Mouse (Mus musculus): ENCODE results near the gene Slc51a. TPM values are rescaled to one million over a fixed set of nuclear protein-coding genes. Genes with fewer than 3 reads are reported as not detected.

Slc51a gene
- polyA plus RNA-seq, 1 experiment from 2014 or later = 0.20 TPM

- H3K36me3 ChIP-seq (ENCODE audit: inconsistent target) = no peaks in the 10 kb centered on the region
- H3K4me3 ChIP-seq (ENCODE audit: inconsistent target) = no peak overlapping the region
- no peak overlapping the region for H3K27ac ChIP-seq
- 93% methylated on average over 6 of the region's 6 CpGs for WGBS (ENCODE audit: missing documents)
- H3K79me2 ChIP-seq (ENCODE audit: inconsistent target) = no peaks in the 10 kb centered on the region
Observed at GRCm38 (mm10) chr16:32513948-32514347, 26.3 kb upstream of the Slc51a start.

GRCm38 (mm10) chr16:32513401-32513800, 25.7 kb upstream of the Slc51a start:
- H3K27ac ChIP-seq = no peak overlapping the region
- H3K4me3 ChIP-seq (ENCODE audit: inconsistent target) = no peak overlapping the region
- 98% methylated on average over 5 of the region's 6 CpGs for WGBS (ENCODE audit: missing documents)
- H3K79me2 ChIP-seq (ENCODE audit: inconsistent target) = no peaks in the 10 kb centered on the region
- no peaks in the 10 kb centered on the region for H3K36me3 ChIP-seq (ENCODE audit: inconsistent target)

GRCm38 (mm10) chr16:32512921-32513320, 25.2 kb upstream of the Slc51a start:
- Histone ChIP-seq H3K79me2 (ENCODE audit: inconsistent target) (no peaks in the 10 kb centered on the region), H3K36me3 (ENCODE audit: inconsistent target) (no peaks in the 10 kb centered on the region), H3K27ac (no peak overlapping the region), H3K4me3 (ENCODE audit: inconsistent target) (no peak overlapping the region)
- WGBS (ENCODE audit: missing documents) = 93% methylated on average over 3 of the region's 3 CpGs

GRCm38 (mm10) chr16:32511827-32512490, 24.3 kb upstream of the Slc51a start:
- Histone ChIP-seq H3K4me3 (ENCODE audit: inconsistent target) (no peak overlapping the region), H3K79me2 (ENCODE audit: inconsistent target) (no peaks in the 10 kb centered on the region), H3K27ac (no peak overlapping the region), H3K36me3 (ENCODE audit: inconsistent target) (no peaks in the 10 kb centered on the region)
- WGBS (ENCODE audit: missing documents) = 97% methylated on average over 8 of the region's 8 CpGs

- Histone ChIP-seq H3K79me2 (ENCODE audit: inconsistent target) (no peaks in the 10 kb centered on the region), H3K4me3 (ENCODE audit: inconsistent target) (no peak overlapping the region), H3K36me3 (ENCODE audit: inconsistent target) (no peaks in the 10 kb centered on the region), H3K27ac (no peak overlapping the region)
- WGBS (ENCODE audit: missing documents) = 94% methylated on average over 3 of the region's 3 CpGs
Observed at GRCm38 (mm10) chr16:32511338-32511734, 23.7 kb upstream of the Slc51a start.

- 85% methylated on average over 14 of the region's 18 CpGs for WGBS (ENCODE audit: missing documents)
- Histone ChIP-seq H3K79me2 (ENCODE audit: inconsistent target) (no peaks in the 10 kb centered on the region), H3K27ac (no peak overlapping the region), H3K4me3 (ENCODE audit: inconsistent target) (no peak overlapping the region), H3K36me3 (ENCODE audit: inconsistent target) (no peaks in the 10 kb centered on the region)
Observed at GRCm38 (mm10) chr16:32510399-32511337, 23.0 kb upstream of the Slc51a start.

- no peaks in the 10 kb centered on the region for H3K79me2 ChIP-seq (ENCODE audit: inconsistent target)
- H3K27ac ChIP-seq = no peak overlapping the region
- 80% methylated on average over 9 of the region's 9 CpGs for WGBS (ENCODE audit: missing documents)
- H3K36me3 ChIP-seq (ENCODE audit: inconsistent target) = no peaks in the 10 kb centered on the region
- no peak overlapping the region for H3K4me3 ChIP-seq (ENCODE audit: inconsistent target)
Observed at GRCm38 (mm10) chr16:32509066-32509942, 21.6 kb upstream of the Slc51a start.

GRCm38 (mm10) chr16:32508506-32509065, 20.9 kb upstream of the Slc51a start:
- no peaks in the 10 kb centered on the region for H3K36me3 ChIP-seq (ENCODE audit: inconsistent target)
- no peak overlapping the region for H3K4me3 ChIP-seq (ENCODE audit: inconsistent target)
- H3K79me2 ChIP-seq (ENCODE audit: inconsistent target) = no peaks in the 10 kb centered on the region
- H3K27ac ChIP-seq = no peak overlapping the region
- 96% methylated on average over 3 of the region's 3 CpGs for WGBS (ENCODE audit: missing documents)

GRCm38 (mm10) chr16:32508035-32508434, 20.4 kb upstream of the Slc51a start:
- WGBS (ENCODE audit: missing documents) = 96% methylated on average over 5 of the region's 5 CpGs
- H3K4me3 ChIP-seq (ENCODE audit: inconsistent target) = no peak overlapping the region
- no peaks in the 10 kb centered on the region for H3K36me3 ChIP-seq (ENCODE audit: inconsistent target)
- H3K79me2 ChIP-seq (ENCODE audit: inconsistent target) = no peaks in the 10 kb centered on the region
- no peak overlapping the region for H3K27ac ChIP-seq

GRCm38 (mm10) chr16:32507407-32507806, 19.7 kb upstream of the Slc51a start:
- Histone ChIP-seq H3K36me3 (ENCODE audit: inconsistent target) (no peaks in the 10 kb centered on the region), H3K4me3 (ENCODE audit: inconsistent target) (no peak overlapping the region), H3K27ac (no peak overlapping the region), H3K79me2 (ENCODE audit: inconsistent target) (no peaks in the 10 kb centered on the region)
- WGBS (ENCODE audit: missing documents) = 23% methylated on average over 9 of the region's 9 CpGs

- Histone ChIP-seq H3K4me3 (ENCODE audit: inconsistent target) (no peak overlapping the region), H3K79me2 (ENCODE audit: inconsistent target) (no peaks in the 10 kb centered on the region), H3K36me3 (ENCODE audit: inconsistent target) (no peaks in the 10 kb centered on the region), H3K27ac (no peak overlapping the region)
- 87% methylated on average over 5 of the region's 7 CpGs for WGBS (ENCODE audit: missing documents)
Observed at GRCm38 (mm10) chr16:32506868-32507267, 19.2 kb upstream of the Slc51a start.

GRCm38 (mm10) chr16:32506298-32506697, 18.6 kb upstream of the Slc51a start:
- H3K79me2 ChIP-seq (ENCODE audit: inconsistent target) = no peaks in the 10 kb centered on the region
- H3K27ac ChIP-seq = no peak overlapping the region
- no peak overlapping the region for H3K4me3 ChIP-seq (ENCODE audit: inconsistent target)
- WGBS (ENCODE audit: missing documents) = 92% methylated on average over 8 of the region's 8 CpGs
- no peaks in the 10 kb centered on the region for H3K36me3 ChIP-seq (ENCODE audit: inconsistent target)

- H3K36me3 ChIP-seq (ENCODE audit: inconsistent target) = no peaks in the 10 kb centered on the region
- 90% methylated on average over 6 of the region's 6 CpGs for WGBS (ENCODE audit: missing documents)
- H3K27ac ChIP-seq = no peak overlapping the region
- no peak overlapping the region for H3K4me3 ChIP-seq (ENCODE audit: inconsistent target)
- H3K79me2 ChIP-seq (ENCODE audit: inconsistent target) = no peaks in the 10 kb centered on the region
Observed at GRCm38 (mm10) chr16:32503633-32504032, 16.0 kb upstream of the Slc51a start.

GRCm38 (mm10) chr16:32502621-32503335, 15.1 kb upstream of the Slc51a start:
- 88% methylated on average over 12 of the region's 12 CpGs for WGBS (ENCODE audit: missing documents)
- H3K27ac ChIP-seq = no peak overlapping the region
- no peak overlapping the region for H3K4me3 ChIP-seq (ENCODE audit: inconsistent target)
- H3K79me2 ChIP-seq (ENCODE audit: inconsistent target) = no peaks in the 10 kb centered on the region
- H3K36me3 ChIP-seq (ENCODE audit: inconsistent target) = no peaks in the 10 kb centered on the region

Measured in macrophage (primary cell).